Mouse (Mus musculus): ENCODE data around the gene Gm15155. TPM values are rescaled to one million over a fixed set of nuclear protein-coding genes. Genes with fewer than 3 reads are reported as not detected.

Gm15155 gene
- total and polyA plus RNA-seq, 2 experiments from 2014 or later: 0.45 TPM; not detected in 1

DNA sequence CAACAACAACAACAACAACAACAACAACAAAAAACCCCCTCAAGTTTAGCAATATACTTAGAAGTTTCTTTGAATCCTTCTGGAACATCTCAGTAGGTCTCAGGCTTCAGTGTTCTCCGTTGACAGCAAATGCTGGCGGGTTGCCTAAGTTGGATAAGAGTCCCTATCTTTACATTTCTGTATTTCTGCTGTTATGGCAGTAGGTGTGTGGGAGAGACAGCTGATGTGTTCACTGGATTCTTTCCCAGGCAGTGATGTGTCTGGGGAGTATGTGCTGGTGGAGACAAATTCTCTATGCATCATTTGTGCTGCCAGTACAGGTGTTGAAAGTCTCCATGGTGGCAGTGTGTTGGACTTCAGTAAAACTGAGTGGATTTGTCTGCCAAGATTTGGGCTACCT, 23.3 kb upstream of the Gm15155 start:
- no peaks in the 10 kb centered on the region for H3K36me3 ChIP-seq (ENCODE audit: insufficient read depth, low read length)
- no peak overlapping the region for H3K27ac ChIP-seq
- WGBS: 88% methylated on average over 2 of the region's 2 CpGs
- H3K27me3 ChIP-seq (ENCODE audit: insufficient read depth, low read length): no peaks in the 10 kb centered on the region
- H3K4me3 ChIP-seq (ENCODE audit: low read length): no peak overlapping the region
- ATAC-seq (no peak), DNase-seq (ENCODE audit: low spot score) (no peak)
- no peaks in the 10 kb centered on the region for H3K9me3 ChIP-seq (ENCODE audit: low read length)
- no peak overlapping the region for H3K9ac ChIP-seq (replicated peaks; ENCODE audit: low read length)
- H3K4me2 ChIP-seq (ENCODE audit: low read depth, low read length): no peak overlapping the region
- no peak for TF ChIP-seq CTCF (IDR thresholded peaks at IDR 0.05; ENCODE audit: low read depth)
- H3K4me1 ChIP-seq (ENCODE audit: insufficient read depth, low read length): no peaks in the 10 kb centered on the region

DNA sequence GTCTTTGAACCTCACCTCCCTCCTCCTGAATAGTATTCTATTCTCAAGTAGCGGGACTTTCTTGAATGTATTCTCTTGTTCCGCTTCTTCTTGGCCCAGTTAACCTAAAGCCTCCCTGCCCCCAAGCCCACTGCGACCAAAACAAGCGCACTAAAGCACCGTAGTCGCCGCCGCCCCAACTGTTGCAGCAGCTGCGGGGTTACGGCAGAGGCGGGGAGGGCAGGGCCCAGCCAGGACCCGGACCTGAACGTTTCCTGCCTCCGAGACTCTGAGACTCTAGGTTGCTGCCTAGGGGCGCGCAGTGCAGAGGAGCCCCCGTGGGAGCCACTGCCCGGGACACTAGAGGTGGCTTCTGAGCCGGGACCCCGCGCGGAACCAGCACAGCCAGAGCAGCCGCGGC, 2.0 kb upstream of the Gm15155 start:
- peak; percentile 37 for ATAC-seq

DNA sequence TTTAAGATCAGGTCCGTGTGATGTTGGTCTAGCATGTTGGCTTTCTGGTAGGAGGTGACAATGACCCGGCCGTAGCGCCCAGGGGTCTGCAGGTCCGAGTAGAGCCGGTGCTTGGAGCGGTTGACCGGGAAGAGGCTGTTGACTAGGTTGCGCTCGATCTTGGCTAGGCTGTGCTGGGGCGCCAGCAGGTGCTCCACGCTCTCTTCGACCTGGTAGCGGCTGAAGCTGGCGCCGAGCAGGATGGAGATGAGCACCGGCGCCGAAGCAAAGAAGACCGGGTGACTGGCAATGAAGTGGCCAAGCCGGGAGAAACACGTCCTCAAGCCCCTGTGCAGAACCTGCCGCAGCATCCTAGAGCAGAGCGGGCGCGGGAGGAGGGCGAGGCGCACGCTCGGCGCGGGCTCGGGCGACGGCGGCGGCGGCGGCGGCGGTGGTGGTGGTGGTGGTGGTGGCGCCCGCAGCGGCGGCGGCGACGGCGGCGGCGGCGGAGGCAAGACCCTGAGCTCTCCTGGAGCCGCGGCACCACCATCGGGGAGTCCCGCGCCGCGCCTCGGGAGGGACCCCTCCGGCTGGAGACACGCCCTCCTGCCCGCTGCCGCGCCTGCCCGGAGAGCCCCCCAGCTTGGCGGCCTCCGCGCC, 1.5 kb upstream of the Gm15155 start:
- Histone ChIP-seq H3K9me3 (ENCODE audit: low read length) (no peaks in the 10 kb centered on the region), H3K36me3 (ENCODE audit: insufficient read depth, low read length) (no peaks in the 10 kb centered on the region), H3K4me3 (ENCODE audit: low read length) (peak overlapping the region; percentile 54), H3K27me3 (ENCODE audit: insufficient read depth, low read length) (no peaks in the 10 kb centered on the region), H3K27ac (peak overlapping the region; percentile 79), H3K4me2 (ENCODE audit: low read depth, low read length) (peak overlapping the region; percentile 63), H3K4me1 (ENCODE audit: insufficient read depth, low read length) (no peaks in the 10 kb centered on the region), H3K9ac (replicated peaks; ENCODE audit: low read length) (peak overlapping the region; percentile 61)
- DNase-seq (ENCODE audit: low spot score): peak; percentile 22
- ATAC-seq: peak; percentile 74
- TF ChIP-seq CTCF (IDR thresholded peaks at IDR 0.05; ENCODE audit: low read depth): no peak
- 32% methylated on average over 23 of the region's 69 CpGs for WGBS

More for the DNA sequence above, 2.0 kb upstream of the Gm15155 start:
- Histone ChIP-seq H3K4me3 (ENCODE audit: low read length) (peak overlapping the region; percentile 54), H3K4me1 (ENCODE audit: insufficient read depth, low read length) (no peaks in the 10 kb centered on the region), H3K36me3 (ENCODE audit: insufficient read depth, low read length) (no peaks in the 10 kb centered on the region), H3K4me2 (ENCODE audit: low read depth, low read length) (peak overlapping the region; percentile 63), H3K9me3 (ENCODE audit: low read length) (no peaks in the 10 kb centered on the region), H3K9ac (replicated peaks; ENCODE audit: low read length) (peak overlapping the region; percentile 61), H3K27ac (peak overlapping the region; percentile 79), H3K27me3 (ENCODE audit: insufficient read depth, low read length) (no peaks in the 10 kb centered on the region)
- 15% methylated on average over 24 of the region's 24 CpGs for WGBS
- no peak for TF ChIP-seq CTCF (IDR thresholded peaks at IDR 0.05; ENCODE audit: low read depth)
- DNase-seq (ENCODE audit: low spot score): peak; percentile 4

GRCm38 (mm10) chrX:155623701-155624281, 750 bp upstream of the Gm15155 start, which contains the start of gene Ptchd1:
Ptchd1 (minus strand) TSS chrX:155623814.
- peak within 1 kb of the TSS; percentile 79 for H3K27ac ChIP-seq
- peak within 1 kb of the TSS; percentile 63 for H3K4me2 ChIP-seq (ENCODE audit: low read depth, low read length)
- TF ChIP-seq CTCF (IDR thresholded peaks at IDR 0.05; ENCODE audit: low read depth): no peak
- no peaks in the 10 kb centered on the region for H3K9me3 ChIP-seq (ENCODE audit: low read length)
- ATAC-seq: peak; percentile 81
- DNase-seq (ENCODE audit: low spot score): peak; percentile 51
- 51% methylated on average over 21 of the region's 34 CpGs for WGBS
- H3K27me3 ChIP-seq (ENCODE audit: insufficient read depth, low read length): no peaks in the 10 kb centered on the region
- no peaks in the 10 kb centered on the region for H3K4me1 ChIP-seq (ENCODE audit: insufficient read depth, low read length)
- no peaks in the 10 kb centered on the region for H3K36me3 ChIP-seq (ENCODE audit: insufficient read depth, low read length)
- peak within 1 kb of the TSS; percentile 54 for H3K4me3 ChIP-seq (ENCODE audit: low read length)
- H3K9ac ChIP-seq (replicated peaks; ENCODE audit: low read length): peak within 1 kb of the TSS; percentile 61

GRCm38 (mm10) chrX:155624895-155625294, 354 bp downstream of the Gm15155 start:
- H3K9me3 ChIP-seq (ENCODE audit: low read length): no peaks in the 10 kb centered on the region
- no peak overlapping the region for H3K9ac ChIP-seq (replicated peaks; ENCODE audit: low read length)
- WGBS: 40% methylated on average over 15 of the region's 15 CpGs
- no peaks in the 10 kb centered on the region for H3K36me3 ChIP-seq (ENCODE audit: insufficient read depth, low read length)
- H3K27me3 ChIP-seq (ENCODE audit: insufficient read depth, low read length): no peaks in the 10 kb centered on the region
- DNase-seq (ENCODE audit: low spot score) (no peak), ATAC-seq (no peak)
- H3K4me1 ChIP-seq (ENCODE audit: insufficient read depth, low read length): no peaks in the 10 kb centered on the region
- no peak for TF ChIP-seq CTCF (IDR thresholded peaks at IDR 0.05; ENCODE audit: low read depth)
- H3K27ac ChIP-seq: 0 out of 2 replicates have a peak overlapping the region, but pooled peaks have one; percentile 79
- H3K4me3 ChIP-seq (ENCODE audit: low read length): peak overlapping the region; percentile 54
- H3K4me2 ChIP-seq (ENCODE audit: low read depth, low read length): peak overlapping the region; percentile 63

GRCm38 (mm10) chrX:155625671-155626196, 1.2 kb downstream of the Gm15155 start:
- Histone ChIP-seq H3K4me2 (ENCODE audit: low read depth, low read length) (peak overlapping the region; percentile 63), H3K27me3 (ENCODE audit: insufficient read depth, low read length) (no peaks in the 10 kb centered on the region), H3K4me3 (ENCODE audit: low read length) (peak overlapping the region; percentile 12), H3K4me1 (ENCODE audit: insufficient read depth, low read length) (no peaks in the 10 kb centered on the region), H3K27ac (no peak overlapping the region), H3K9ac (replicated peaks; ENCODE audit: low read length) (no peak overlapping the region), H3K9me3 (ENCODE audit: low read length) (no peaks in the 10 kb centered on the region), H3K36me3 (ENCODE audit: insufficient read depth, low read length) (no peaks in the 10 kb centered on the region)
- ATAC-seq: no peak
- no peak for TF ChIP-seq CTCF (IDR thresholded peaks at IDR 0.05; ENCODE audit: low read depth)
- DNase-seq (ENCODE audit: low spot score): peak; percentile 2
- WGBS: 23% methylated on average over 13 of the region's 13 CpGs

- Histone ChIP-seq H3K9me3 (ENCODE audit: low read length) (no peaks in the 10 kb centered on the region), H3K4me2 (ENCODE audit: low read depth, low read length) (no peak overlapping the region), H3K27ac (no peak overlapping the region), H3K27me3 (ENCODE audit: insufficient read depth, low read length) (no peaks in the 10 kb centered on the region), H3K36me3 (ENCODE audit: insufficient read depth, low read length) (no peaks in the 10 kb centered on the region), H3K4me1 (ENCODE audit: insufficient read depth, low read length) (no peaks in the 10 kb centered on the region), H3K9ac (replicated peaks; ENCODE audit: low read length) (no peak overlapping the region), H3K4me3 (ENCODE audit: low read length) (no peak overlapping the region)
- TF ChIP-seq CTCF (IDR thresholded peaks at IDR 0.05; ENCODE audit: low read depth): peak; percentile 74
- DNase-seq (ENCODE audit: low spot score): peak; percentile 14
- ATAC-seq: no peak
- WGBS: 15% methylated on average over 1 of the region's 1 CpGs
These were observed 19.4 kb downstream of the Gm15155 start for GRCm38 (mm10) chrX:155643975-155644374.
